ENCODE assay signal across 20 mouse cellular contexts in the genomic region with DNA sequence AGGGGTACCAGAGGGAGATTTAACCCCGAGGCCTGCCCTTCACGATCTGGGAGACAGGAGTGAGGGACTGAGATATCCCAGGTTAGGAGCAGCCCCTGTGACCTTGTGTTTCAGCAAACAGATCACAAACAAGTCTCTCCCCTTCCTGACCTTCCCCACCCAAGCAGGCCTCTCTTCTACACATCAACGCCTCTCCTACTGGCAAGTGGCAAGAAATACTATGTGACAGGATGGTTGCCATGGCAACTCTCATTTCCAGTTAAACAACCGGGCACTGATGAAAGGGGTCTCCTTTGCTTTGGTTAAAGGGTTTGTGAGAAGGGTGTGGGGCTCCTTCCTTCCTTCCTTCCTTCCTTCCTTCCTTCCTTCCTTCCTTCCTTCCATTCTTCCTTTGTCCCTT.
DNase-seq lines count a peak whose midpoint lies in the region; ATAC-seq and TF ChIP-seq lines count a peak whose summit lies in the region.
"Had no signal": no experiment of that assay in that cellular context is flagged by ENCODE, and none has a peak within 500 bp of the region (broad histone marks: within the 10 kb centered on the region; RNA-seq: fewer than 3 reads in every experiment).

No protein-coding gene starts in this region.

- no peaks in the 10 kb centered on the region for H3K4me1 ChIP-seq in neural tube, embryonic 11.5 days (ENCODE audit: control insufficient read depth, insufficient read depth, low read length)
- no peaks in the 10 kb centered on the region for H3K4me1 ChIP-seq in hindbrain, postnatal 0 days (ENCODE audit: insufficient read depth, low read length)
- H3K4me1 ChIP-seq: lung, embryonic 15.5 days had no signal

- no peaks in the 10 kb centered on the region for H3K27me3 ChIP-seq in neural tube, embryonic 11.5 days (ENCODE audit: control insufficient read depth, insufficient read depth, low read length)
- no peaks in the 10 kb centered on the region for H3K27me3 ChIP-seq in hindbrain, postnatal 0 days (ENCODE audit: insufficient read depth, low read length)
- H3K27me3 ChIP-seq: CH12.LX; lung, embryonic 15.5 days; neural tube, embryonic 12.5 days had no signal

- no peak overlapping the region for H3K27ac ChIP-seq in neural tube, embryonic 11.5 days (ENCODE audit: low read depth, low read length)
- no peak overlapping the region for H3K27ac ChIP-seq in hindbrain, postnatal 0 days
- H3K27ac ChIP-seq: left cerebral cortex, adult 2 months; lung, embryonic 15.5 days; neural tube, embryonic 12.5 days; stomach, postnatal 0 days had no signal

- peak; percentile 17; the same call in 1 of the 2 replicates for TF ChIP-seq CTCF in hindbrain, postnatal 0 days (IDR thresholded peaks at IDR 0.05; ENCODE audit: low read depth)

- H3K36me3 ChIP-seq in neural tube, embryonic 11.5 days (ENCODE audit: control insufficient read depth, insufficient read depth, low read length) = no peaks in the 10 kb centered on the region
- no peaks in the 10 kb centered on the region for H3K36me3 ChIP-seq in hindbrain, postnatal 0 days (ENCODE audit: insufficient read depth, low read length)
- H3K36me3 ChIP-seq: lung, embryonic 15.5 days; neural tube, embryonic 12.5 days had no signal

- no peak overlapping the region for H3K4me3 ChIP-seq in neural tube, embryonic 11.5 days (ENCODE audit: low read depth, low read length)
- no peak overlapping the region for H3K4me3 ChIP-seq in hindbrain, postnatal 0 days (ENCODE audit: low read length)
- H3K4me3 ChIP-seq: erythroblast, embryonic 14.5 days; left cerebral cortex, adult 2 months; lung, embryonic 15.5 days; neural tube, embryonic 12.5 days had no signal

- 25% methylated on average over 4 of the region's 4 CpGs for WGBS in neural tube, embryonic 11.5 days
- WGBS in hindbrain, postnatal 0 days = 16% methylated on average over 4 of the region's 4 CpGs

- no peak overlapping the region for H3K9ac ChIP-seq in neural tube, embryonic 11.5 days (ENCODE audit: low read length)
- no peak overlapping the region for H3K9ac ChIP-seq in hindbrain, postnatal 0 days (replicated peaks; ENCODE audit: low read length)
- H3K9ac ChIP-seq: lung, embryonic 15.5 days; neural tube, embryonic 12.5 days had no signal

- DNase-seq in embryo, embryonic 10 days (ENCODE audit: low spot score) = peak; percentile 72
- DNase-seq in embryo, embryonic 9.5 days (ENCODE audit: extremely low spot score) = no peak
- DNase-seq in neural tube, embryonic 11.5 days (ENCODE audit: low spot score) = peak; percentile 16
- no peak for DNase-seq in neural tube, embryonic 10.5 days (ENCODE audit: extremely low spot score, low spot score)
- peak; percentile 84 for DNase-seq in hindbrain, postnatal 0 days (ENCODE audit: low spot score)
- DNase-seq in retina, postnatal 1 day = peak; percentile 64
- no peak for DNase-seq in natural killer cell, adult 2 months (ENCODE audit: low spot score in 2 of 2)
- DNase-seq: adrenal gland, postnatal 10 days; cerebellum, postnatal 25 days; gastrocnemius, postnatal 25 days; heart, postnatal 4 days; kidney, adult 8-10 months had no signal

- H3K9me3 ChIP-seq in neural tube, embryonic 11.5 days (ENCODE audit: control insufficient read depth, low read length) = no peaks in the 10 kb centered on the region
- no peaks in the 10 kb centered on the region for H3K9me3 ChIP-seq in hindbrain, postnatal 0 days (ENCODE audit: low read length)
- H3K9me3 ChIP-seq: lung, embryonic 15.5 days; neural tube, embryonic 12.5 days had no signal

- ATAC-seq in neural tube, embryonic 11.5 days (ENCODE audit: insufficient read depth, low FRiP score, low TSS enrichment) = no peak
- ATAC-seq in hindbrain, postnatal 0 days = peak; percentile 77; the same call in 1 of the 2 replicates
- ATAC-seq in activated CD4-positive, CD25-positive, alpha-beta regulatory T cell, adult 4 months = no peak

- H3K4me2 ChIP-seq in neural tube, embryonic 11.5 days (ENCODE audit: low read depth) = no peak overlapping the region
- no peak overlapping the region for H3K4me2 ChIP-seq in hindbrain, postnatal 0 days (ENCODE audit: low read depth, low read length)
- H3K4me2 ChIP-seq: heart, embryonic 11.5 days; lung, embryonic 15.5 days; neural tube, embryonic 12.5 days had no signal

Comparison
In these comparisons a context has a peak if more than half of its experiments do, and no peak if none do; other contexts are left out.
1. DNase-seq: peak in embryo, embryonic 10 days (single experiment), neural tube, embryonic 11.5 days (single experiment), hindbrain, postnatal 0 days (single experiment) and retina, postnatal 1 day (single experiment); none in embryo, embryonic 9.5 days (single experiment), neural tube, embryonic 10.5 days (single experiment) and natural killer cell, adult 2 months (0 of 2).